Mouse (Mus musculus): Measurements from ENCODE around the gene Pknox2.

DNA sequence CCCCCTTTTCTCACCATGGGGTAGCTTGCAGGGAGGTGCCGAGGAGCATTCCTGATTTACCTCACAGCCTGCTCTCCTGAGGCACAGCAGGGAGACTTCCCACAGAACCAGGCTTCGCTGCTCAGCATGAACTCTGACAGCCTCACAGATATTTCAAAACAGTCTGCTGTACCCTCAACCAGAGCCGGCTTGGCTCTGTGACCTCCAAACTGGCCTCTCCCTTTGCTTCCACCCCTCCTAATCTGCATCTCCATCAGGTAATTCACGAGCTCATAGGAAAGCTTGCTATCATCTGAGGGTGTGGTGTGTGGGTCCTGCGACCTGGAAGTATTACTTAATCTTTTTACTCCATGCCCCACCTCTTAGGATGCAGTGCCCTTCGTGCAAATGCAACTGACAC is 142.5 kb downstream of the Pknox2 start:
- no peak for TF ChIP-seq ZC3H11A (IDR thresholded peaks at IDR 0.05; ENCODE audit: borderline replicate concordance, low read depth, low read length)
- no peak for TF ChIP-seq HCFC1 (IDR thresholded peaks at IDR 0.05; ENCODE audit: borderline replicate concordance, insufficient read depth, low read length)
- TF ChIP-seq MAFK (IDR thresholded peaks at IDR 0.05; ENCODE audit: insufficient read depth, low read depth, low read length), result no peak
- TF ChIP-seq ZNF384 (IDR thresholded peaks at IDR 0.05; ENCODE audit: low read depth, low read length), result no peak

All from ES-E14 (cell line).